Mouse (Mus musculus): ENCODE data around the gene Lyrm9. TPM values are rescaled to one million over a fixed set of nuclear protein-coding genes. Genes with fewer than 3 reads are reported as not detected.

The Lyrm9 gene
- polyA plus RNA-seq, 1 experiment: 165 TPM

- no peaks in the 10 kb centered on the region for H3K36me3 ChIP-seq (ENCODE audit: control insufficient read depth, insufficient read depth, low read length)
- no peak overlapping the region for H3K4me3 ChIP-seq (ENCODE audit: control insufficient read depth, low read depth, low read length)
- no peak overlapping the region for H3K27ac ChIP-seq (ENCODE audit: control insufficient read depth, insufficient read depth, low read depth, low read length)
- peaks cover 3% of the 10 kb centered on the region; the same call in 1 of the 2 replicates for H3K4me1 ChIP-seq (ENCODE audit: control insufficient read depth, insufficient read depth, low read length)
- no peak for TF ChIP-seq POLR2A (IDR thresholded peaks at IDR 0.05; ENCODE audit: control insufficient read depth, low read depth, low read length)
- TF ChIP-seq CTCF (IDR thresholded peaks at IDR 0.05; ENCODE audit: control insufficient read depth, insufficient read depth, insufficient replicate concordance, low read depth, low read length): no peak
- H3K27me3 ChIP-seq (ENCODE audit: control insufficient read depth, insufficient read depth, low read length): no peaks in the 10 kb centered on the region
These were observed 10.2 kb upstream of the Lyrm9 start for GRCm38 (mm10) chr11:78815986-78816792.

DNA sequence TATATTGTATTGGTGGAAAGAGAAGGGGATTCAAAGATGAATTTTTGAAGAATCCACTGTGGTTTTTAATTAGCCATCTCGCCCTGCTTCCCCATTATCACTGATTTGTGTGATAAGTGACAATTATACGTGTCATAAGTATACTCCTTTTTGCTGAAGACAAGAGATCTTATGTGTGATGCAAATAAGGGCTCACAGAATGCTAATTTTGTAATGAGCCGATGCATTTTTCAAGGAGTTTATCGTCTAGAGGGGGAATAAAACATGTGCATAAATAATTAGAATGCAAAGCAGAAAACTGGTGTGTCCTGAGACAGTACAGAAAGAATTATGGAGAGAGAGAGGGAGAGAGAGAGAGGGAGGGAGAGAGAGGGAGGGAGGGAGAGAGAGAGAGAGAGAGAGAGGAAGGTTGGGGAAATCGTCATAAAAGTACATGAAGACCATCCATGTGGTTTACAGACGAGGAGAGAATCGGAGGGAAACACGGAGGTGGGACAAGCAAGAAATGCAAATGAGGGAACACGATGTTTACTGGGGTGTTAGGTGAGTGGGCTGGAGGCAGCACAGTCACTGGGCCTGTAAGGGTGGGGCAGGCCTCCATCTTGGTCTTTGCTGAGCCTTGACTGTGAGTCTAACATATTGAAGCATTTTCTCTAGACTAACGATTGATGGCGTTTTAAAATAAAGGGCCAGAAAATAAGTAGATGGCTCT, 8.9 kb upstream of the Lyrm9 start:
- peaks cover 3% of the 10 kb centered on the region; the same call in 1 of the 2 replicates for H3K4me1 ChIP-seq (ENCODE audit: control insufficient read depth, insufficient read depth, low read length)
- no peak overlapping the region for H3K4me3 ChIP-seq (ENCODE audit: control insufficient read depth, low read depth, low read length)
- TF ChIP-seq POLR2A (IDR thresholded peaks at IDR 0.05; ENCODE audit: control insufficient read depth, low read depth, low read length) (no peak), CTCF (IDR thresholded peaks at IDR 0.05; ENCODE audit: control insufficient read depth, insufficient read depth, insufficient replicate concordance, low read depth, low read length) (no peak)
- H3K27ac ChIP-seq (ENCODE audit: control insufficient read depth, insufficient read depth, low read depth, low read length): no peak overlapping the region
- H3K27me3 ChIP-seq (ENCODE audit: control insufficient read depth, insufficient read depth, low read length): no peaks in the 10 kb centered on the region
- H3K36me3 ChIP-seq (ENCODE audit: control insufficient read depth, insufficient read depth, low read length): no peaks in the 10 kb centered on the region

DNA sequence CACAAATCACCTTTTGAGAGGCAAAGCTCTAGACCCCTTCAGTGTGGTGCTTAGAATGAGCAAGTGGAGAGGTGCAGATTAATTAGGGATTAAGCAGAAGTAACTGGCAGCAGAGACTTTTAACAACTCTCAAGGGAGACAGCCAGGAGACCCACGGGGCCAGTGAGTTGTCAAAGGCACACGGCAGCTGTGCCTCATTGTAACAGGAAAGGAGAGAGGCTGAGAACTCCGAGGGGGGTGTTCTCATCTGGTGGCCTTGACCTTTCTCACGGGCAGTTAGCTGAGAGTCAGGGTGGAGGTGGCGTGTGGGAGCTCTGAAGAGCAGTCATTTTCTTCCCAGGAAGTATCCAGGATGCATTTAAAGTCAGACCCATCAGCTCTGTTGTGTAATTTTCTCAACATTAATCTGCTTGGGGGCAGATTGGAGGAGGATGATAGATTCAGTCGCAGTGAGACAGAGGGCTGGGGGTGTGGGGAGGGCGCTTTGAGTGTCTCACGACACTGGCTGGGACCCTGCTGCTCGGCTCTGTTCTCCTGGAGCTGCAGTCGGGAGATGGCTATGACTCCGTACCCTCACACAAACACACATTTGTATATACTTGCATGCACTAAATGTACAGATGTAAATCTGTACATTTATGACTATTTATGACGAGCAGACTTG, 5.9 kb upstream of the Lyrm9 start:
- peaks cover 3% of the 10 kb centered on the region; the same call in 1 of the 2 replicates for H3K4me1 ChIP-seq (ENCODE audit: control insufficient read depth, insufficient read depth, low read length)
- TF ChIP-seq CTCF (IDR thresholded peaks at IDR 0.05; ENCODE audit: control insufficient read depth, insufficient read depth, insufficient replicate concordance, low read depth, low read length) (no peak), POLR2A (IDR thresholded peaks at IDR 0.05; ENCODE audit: control insufficient read depth, low read depth, low read length) (no peak)
- H3K27me3 ChIP-seq (ENCODE audit: control insufficient read depth, insufficient read depth, low read length): no peaks in the 10 kb centered on the region
- H3K4me3 ChIP-seq (ENCODE audit: control insufficient read depth, low read depth, low read length): no peak overlapping the region
- H3K36me3 ChIP-seq (ENCODE audit: control insufficient read depth, insufficient read depth, low read length): no peaks in the 10 kb centered on the region
- no peak overlapping the region for H3K27ac ChIP-seq (ENCODE audit: control insufficient read depth, insufficient read depth, low read depth, low read length)

DNA sequence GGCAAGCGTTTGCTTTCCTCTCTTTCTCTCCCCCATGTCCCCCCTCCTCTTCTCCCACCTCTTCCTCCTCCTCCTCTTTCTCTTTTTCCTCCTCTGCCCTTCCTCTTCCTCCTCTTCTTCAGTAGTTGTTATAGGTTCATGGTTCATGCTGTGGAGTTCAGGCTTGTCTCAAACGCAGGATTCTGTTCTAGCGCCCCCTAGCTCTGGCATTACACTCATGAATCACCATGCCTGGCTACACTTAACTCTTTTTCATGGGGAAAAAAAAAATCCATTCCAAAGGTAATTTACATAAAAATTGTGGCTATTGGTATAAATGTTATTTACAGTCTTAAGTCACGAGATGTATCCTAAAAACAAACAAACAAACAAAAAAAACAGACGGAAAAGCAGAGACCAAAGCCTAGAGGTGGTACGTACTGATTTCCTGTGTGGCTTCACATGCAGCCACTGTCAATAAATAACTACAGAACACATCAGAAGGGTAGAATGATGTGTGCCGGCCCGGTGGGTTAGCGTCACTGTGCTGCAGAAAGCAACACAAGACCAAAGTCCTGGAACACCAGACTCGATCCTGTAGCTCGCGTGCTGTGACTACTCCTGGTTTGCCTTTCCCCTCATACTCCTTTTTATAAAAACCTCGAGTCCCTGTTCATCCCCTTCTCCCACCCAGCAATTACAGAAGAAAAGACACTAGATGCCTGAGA, 3.4 kb upstream of the Lyrm9 start:
- no peak overlapping the region for H3K4me3 ChIP-seq (ENCODE audit: control insufficient read depth, low read depth, low read length)
- no peaks in the 10 kb centered on the region for H3K36me3 ChIP-seq (ENCODE audit: control insufficient read depth, insufficient read depth, low read length)
- TF ChIP-seq CTCF (IDR thresholded peaks at IDR 0.05; ENCODE audit: control insufficient read depth, insufficient read depth, insufficient replicate concordance, low read depth, low read length) (no peak), POLR2A (IDR thresholded peaks at IDR 0.05; ENCODE audit: control insufficient read depth, low read depth, low read length) (no peak)
- no peaks in the 10 kb centered on the region for H3K27me3 ChIP-seq (ENCODE audit: control insufficient read depth, insufficient read depth, low read length)
- no peak overlapping the region for H3K27ac ChIP-seq (ENCODE audit: control insufficient read depth, insufficient read depth, low read depth, low read length)
- H3K4me1 ChIP-seq (ENCODE audit: control insufficient read depth, insufficient read depth, low read length): peaks cover 12% of the 10 kb centered on the region

- H3K27ac ChIP-seq (ENCODE audit: control insufficient read depth, insufficient read depth, low read depth, low read length): no peak overlapping the region
- peaks cover 15% of the 10 kb centered on the region for H3K4me1 ChIP-seq (ENCODE audit: control insufficient read depth, insufficient read depth, low read length)
- no peaks in the 10 kb centered on the region for H3K36me3 ChIP-seq (ENCODE audit: control insufficient read depth, insufficient read depth, low read length)
- TF ChIP-seq CTCF (IDR thresholded peaks at IDR 0.05; ENCODE audit: control insufficient read depth, insufficient read depth, insufficient replicate concordance, low read depth, low read length) (no peak), POLR2A (IDR thresholded peaks at IDR 0.05; ENCODE audit: control insufficient read depth, low read depth, low read length) (peak; percentile 15; the same call in 1 of the 2 replicates)
- no peaks in the 10 kb centered on the region for H3K27me3 ChIP-seq (ENCODE audit: control insufficient read depth, insufficient read depth, low read length)
- H3K4me3 ChIP-seq (ENCODE audit: control insufficient read depth, low read depth, low read length): peak overlapping the region; percentile 46
These were observed 1.2 kb downstream of the Lyrm9 start for GRCm38 (mm10) chr11:78827546-78827945.

- Histone ChIP-seq H3K4me1 (ENCODE audit: control insufficient read depth, insufficient read depth, low read length) (peaks cover 18% of the 10 kb centered on the region), H3K27me3 (ENCODE audit: control insufficient read depth, insufficient read depth, low read length) (no peaks in the 10 kb centered on the region), H3K27ac (ENCODE audit: control insufficient read depth, insufficient read depth, low read depth, low read length) (no peak overlapping the region), H3K4me3 (ENCODE audit: control insufficient read depth, low read depth, low read length) (no peak overlapping the region), H3K36me3 (ENCODE audit: control insufficient read depth, insufficient read depth, low read length) (no peaks in the 10 kb centered on the region)
- TF ChIP-seq POLR2A (IDR thresholded peaks at IDR 0.05; ENCODE audit: control insufficient read depth, low read depth, low read length) (no peak), CTCF (IDR thresholded peaks at IDR 0.05; ENCODE audit: control insufficient read depth, insufficient read depth, insufficient replicate concordance, low read depth, low read length) (no peak)
These were observed 2.0 kb downstream of the Lyrm9 start for GRCm38 (mm10) chr11:78828386-78828785.

All from testis, adult 2 months (tissue).